Mouse (Mus musculus) thymus, adult 2 months (tissue): ENCODE measurements around the gene Nup43. TPM values are rescaled to one million over a fixed set of nuclear protein-coding genes. Genes with fewer than 3 reads are reported as not detected.
"Not testable (repeated sequence)": the region's sequence is repeated elsewhere in the genome, so short reads cannot be mapped to it uniquely, and the experiment has no call there.

ENCODE experiments used
- DNase-seq: peaks from one replicate; pipeline ENCODE4 v3.0.0; 2021
- H3K27ac ChIP-seq: fragments of 200-500 bp; 2 replicates; pipeline ENCODE4 v1.5.1; 2012; ENCODE audit warnings: low read length, control low read depth; ENCODE audit not compliant: control insufficient read depth, insufficient read depth
- H3K27me3 ChIP-seq: fragments of 200-500 bp; 2 replicates; pipeline ENCODE4 v1.6.1; 2012; ENCODE audit warnings: mild to moderate bottlenecking, low read length, moderate library complexity, mixed read lengths; ENCODE audit not compliant: control insufficient read depth, insufficient read depth
- H3K36me3 ChIP-seq: fragments of 200-500 bp; 2 replicates; pipeline ENCODE4 v1.6.1; 2012; ENCODE audit warnings: mild to moderate bottlenecking, low read length, moderate library complexity; ENCODE audit not compliant: control insufficient read depth, insufficient read depth
- H3K4me1 ChIP-seq: fragments of 200-500 bp; replicated peaks from 2 replicates; pipeline ENCODE4 v1.6.1; 2012; ENCODE audit warnings: low read length; ENCODE audit not compliant: control insufficient read depth, insufficient read depth
- H3K4me3 ChIP-seq: fragments of 200-500 bp; 2 replicates; pipeline ENCODE4 v1.5.1; 2012; ENCODE audit warnings: mild to moderate bottlenecking, low read length, control low read depth, moderate library complexity; ENCODE audit not compliant: control insufficient read depth, insufficient read depth
- CTCF ChIP-seq: fragments of 200-500 bp; IDR thresholded peaks from 2 replicates; pipeline ENCODE4 v1.5.1; 2012; ENCODE audit warnings: mild to moderate bottlenecking, control low read depth, low read length, moderate library complexity, borderline replicate concordance; ENCODE audit not compliant: control insufficient read depth, poor library complexity, insufficient read depth; ENCODE audit errors: extremely low read depth
- POLR2A ChIP-seq: fragments of 200-500 bp; IDR thresholded peaks from 2 replicates; pipeline ENCODE4 v1.6.1; 2012; ENCODE audit warnings: mild to moderate bottlenecking, low read length, control low read depth, moderate library complexity; ENCODE audit not compliant: control insufficient read depth, poor library complexity, insufficient read depth; ENCODE audit errors: extremely low read depth
- WGBS: fragments of 180-500 bp; shearing (Covaris S2); methylation state at CpG from one replicate; pipeline ENCODE4 v1.1.7; 2018; 5-methylcytosine and 5-hydroxymethylcytosine counted together
- polyA plus RNA-seq: library from polyadenylated mRNA; depleted of rRNA; stranded (reverse); fragments of >200 nt; gene quantifications from 2 replicates; pipeline ENCODE4 v1.2.3, GENCODE M21; 2012; rRNA removed

Nup43 gene
- polyA plus RNA-seq = 13.2 and 14.2 TPM in 2 replicates

- Histone ChIP-seq H3K4me3 (peak within 1 kb of the TSS; percentile 79), H3K4me1 (no peaks in the 10 kb centered on the region; the same call in 1 of the 2 replicates), H3K27me3 (no peaks in the 10 kb centered on the region), H3K36me3 (no peaks in the 10 kb centered on the region), H3K27ac (no peak within 1 kb of the TSS)
- DNase-seq = peak; percentile 89
- WGBS = under 1% methylated on average over 24 of the region's 24 CpGs
- TF ChIP-seq CTCF (no peak), POLR2A (0 out of 2 replicates have a peak, but pooled peaks have one; percentile 37)
Observed at GRCm38 (mm10) chr10:7667342-7667802, at the start of gene Nup43. Nup43 (plus strand) TSS chr10:7667503.

GRCm38 (mm10) chr10:7617556-7617955 is 49.7 kb upstream of the Nup43 start:
- DNase-seq, H3K27ac ChIP-seq, H3K4me3 ChIP-seq, H3K36me3 ChIP-seq, H3K4me1 ChIP-seq, H3K27me3 ChIP-seq: not testable (repeated sequence)
- WGBS = 89% methylated on average over 3 of the region's 3 CpGs

GRCm38 (mm10) chr10:7619821-7620241 is 47.5 kb upstream of the Nup43 start:
- Histone ChIP-seq H3K27ac (no peak overlapping the region), H3K4me3 (no peak overlapping the region), H3K27me3 (no peaks in the 10 kb centered on the region), H3K36me3 (no peaks in the 10 kb centered on the region), H3K4me1 (no peaks in the 10 kb centered on the region)
- WGBS = 91% methylated on average over 5 of the region's 5 CpGs
- TF ChIP-seq CTCF (no peak), POLR2A (no peak)
- DNase-seq = no peak

- Histone ChIP-seq H3K36me3 (no peaks in the 10 kb centered on the region), H3K4me3 (no peak overlapping the region), H3K27me3 (no peaks in the 10 kb centered on the region), H3K27ac (no peak overlapping the region), H3K4me1 (no peaks in the 10 kb centered on the region)
- no peak for DNase-seq
- 97% methylated on average over 5 of the region's 5 CpGs for WGBS
- no peak for TF ChIP-seq CTCF
- TF ChIP-seq POLR2A = no peak
Observed at GRCm38 (mm10) chr10:7620723-7621122, 46.6 kb upstream of the Nup43 start.

GRCm38 (mm10) chr10:7622378-7622777 is 44.9 kb upstream of the Nup43 start:
- H3K4me1 ChIP-seq = no peaks in the 10 kb centered on the region
- WGBS = 91% methylated on average over 3 of the region's 3 CpGs
- no peak for DNase-seq
- TF ChIP-seq POLR2A = no peak
- TF ChIP-seq CTCF = no peak
- H3K36me3 ChIP-seq = no peaks in the 10 kb centered on the region
- H3K27ac ChIP-seq = no peak overlapping the region
- H3K27me3 ChIP-seq = no peaks in the 10 kb centered on the region
- H3K4me3 ChIP-seq = no peak overlapping the region

GRCm38 (mm10) chr10:7623861-7624518 is 43.3 kb upstream of the Nup43 start:
- WGBS = 96% methylated on average over 3 of the region's 3 CpGs
- Histone ChIP-seq H3K27ac (no peak overlapping the region), H3K36me3 (0 out of 2 replicates have a peak, but pooled peaks cover 3% of the 10 kb centered on the region), H3K4me1 (no peaks in the 10 kb centered on the region), H3K4me3 (no peak overlapping the region), H3K27me3 (no peaks in the 10 kb centered on the region)
- no peak for DNase-seq
- TF ChIP-seq POLR2A (no peak), CTCF (no peak)

- H3K27ac ChIP-seq = no peak overlapping the region
- H3K36me3 ChIP-seq = 0 out of 2 replicates have a peak, but pooled peaks cover 3% of the 10 kb centered on the region
- DNase-seq = no peak
- H3K27me3 ChIP-seq = no peaks in the 10 kb centered on the region
- WGBS = 96% methylated on average over 4 of the region's 4 CpGs
- TF ChIP-seq POLR2A = no peak
- no peak for TF ChIP-seq CTCF
- H3K4me3 ChIP-seq = no peak overlapping the region
- H3K4me1 ChIP-seq = peaks cover 13% of the 10 kb centered on the region
Observed at GRCm38 (mm10) chr10:7629092-7629491, 38.2 kb upstream of the Nup43 start.
